ENCODE assay signal across 23 mouse cellular contexts in genomic region chr2:102426434-102426833, GRCm38 (mm10).
"Had no signal": no experiment of that assay in that cellular context is flagged by ENCODE, and none has a peak within 500 bp of the region (broad histone marks: within the 10 kb centered on the region; RNA-seq: fewer than 3 reads in every experiment).

No protein-coding gene starts in this region.

- DNase-seq: gastrocnemius, postnatal 14 days; gastrocnemius, postnatal 36 days; heart, adult 18-20 months; heart, postnatal 10 days; heart, postnatal 36 days; kidney, adult 11 months; kidney, adult 2 months; kidney, adult 9 months; kidney, postnatal 14 days; kidney, postnatal 36 days; layer of hippocampus, adult 9-11 months; layer of hippocampus, postnatal 36 days; left cerebral cortex, postnatal 4 days had no signal

- H3K4me2 ChIP-seq: heart, embryonic 12.5 days; hindbrain, embryonic 13.5 days; hindbrain, embryonic 15.5 days; kidney, embryonic 15.5 days; limb, embryonic 13.5 days; limb, embryonic 15.5 days had no signal

- H3K4me3 ChIP-seq: heart, embryonic 10.5 days; heart, embryonic 12.5 days; hindbrain, embryonic 13.5 days; hindbrain, embryonic 15.5 days; kidney, embryonic 15.5 days; limb, embryonic 13.5 days; limb, embryonic 15.5 days had no signal

- ATAC-seq: hindbrain, postnatal 0 days; intestine, embryonic 16.5 days had no signal

- H3K9ac ChIP-seq: heart, embryonic 12.5 days; hindbrain, embryonic 13.5 days; hindbrain, embryonic 15.5 days; kidney, embryonic 15.5 days; limb, embryonic 13.5 days; limb, embryonic 15.5 days had no signal

- H3K4me1 ChIP-seq: heart, embryonic 10.5 days; heart, embryonic 12.5 days; hindbrain, embryonic 15.5 days; kidney, embryonic 15.5 days; limb, embryonic 13.5 days; limb, embryonic 15.5 days had no signal

- H3K36me3 ChIP-seq: heart, embryonic 10.5 days; heart, embryonic 12.5 days; hindbrain, embryonic 13.5 days; hindbrain, embryonic 15.5 days; kidney, embryonic 15.5 days; limb, embryonic 13.5 days; limb, embryonic 15.5 days had no signal

- H3K9me3 ChIP-seq: heart, embryonic 10.5 days; heart, embryonic 12.5 days; hindbrain, embryonic 13.5 days; hindbrain, embryonic 15.5 days; kidney, embryonic 15.5 days; limb, embryonic 13.5 days; limb, embryonic 15.5 days had no signal

- H3K27me3 ChIP-seq: heart, embryonic 12.5 days; hindbrain, embryonic 13.5 days; hindbrain, embryonic 15.5 days; kidney, embryonic 15.5 days; limb, embryonic 13.5 days; limb, embryonic 15.5 days had no signal

- H3K27ac ChIP-seq: heart, embryonic 10.5 days; hindbrain, embryonic 13.5 days; hindbrain, embryonic 15.5 days; hindbrain, postnatal 0 days; kidney, embryonic 15.5 days; kidney, postnatal 0 days; limb, embryonic 13.5 days; limb, embryonic 15.5 days had no signal
